Mouse (Mus musculus) retina, embryonic 14.5 days (tissue): Measurements from ENCODE around the gene Fam98b.
A peak's percentile ranks its signal among the peaks of the same experiment; 100 is the strongest.

Source experiments
- DNase-seq: peaks from one replicate; pipeline ENCODE4 v3.0.0-alpha.2; 2015; ENCODE audit warnings: low spot score

Fam98b gene

GRCm38 (mm10) chr2:117303391-117304350 is 54.1 kb downstream of the Fam98b start:
- DNase-seq, result no peak

DNA sequence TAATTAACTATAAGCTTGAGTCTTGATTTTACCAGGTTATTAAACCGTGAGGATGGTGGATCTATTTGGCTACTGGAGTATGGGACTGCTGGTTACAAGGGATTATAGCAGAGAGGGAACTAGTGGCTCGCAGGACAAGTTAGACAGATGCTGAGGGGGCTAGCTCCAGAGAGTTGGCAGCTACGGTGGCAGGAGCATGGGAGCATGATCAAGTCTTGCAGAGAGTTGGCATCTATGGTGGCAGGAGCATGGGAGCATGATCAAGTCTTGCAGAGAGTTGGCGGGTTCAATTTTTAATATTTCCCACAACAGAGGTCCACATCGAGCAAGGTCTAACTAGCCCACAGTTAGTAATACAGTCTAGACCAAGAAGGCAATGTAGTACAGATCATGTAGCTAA is 55.4 kb downstream of the Fam98b start:
- DNase-seq, result no peak

- DNase-seq, result no peak
Observed at GRCm38 (mm10) chr2:117307959-117308358, 58.4 kb downstream of the Fam98b start.

- DNase-seq, result no peak
Observed at GRCm38 (mm10) chr2:117309046-117309445, 59.5 kb downstream of the Fam98b start.

DNA sequence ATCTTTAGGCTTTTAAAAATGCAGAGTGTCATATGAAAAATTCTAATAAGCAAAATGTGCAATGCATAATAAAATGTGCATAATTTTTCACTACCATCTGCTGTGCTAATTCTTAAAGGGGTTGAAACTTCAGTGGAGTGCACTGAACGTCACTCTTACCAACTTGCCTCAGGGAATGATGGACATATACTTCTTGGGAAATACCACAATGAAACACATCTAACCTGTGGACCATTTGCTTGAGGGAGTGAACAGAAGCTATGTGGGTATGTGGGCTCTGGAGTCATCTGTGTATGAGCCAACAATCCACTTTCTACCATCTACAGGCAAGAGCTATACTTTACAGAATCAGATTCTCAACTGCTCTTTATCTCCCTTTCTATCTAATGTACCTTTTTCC is 61.8 kb downstream of the Fam98b start:
- no peak for DNase-seq

DNA sequence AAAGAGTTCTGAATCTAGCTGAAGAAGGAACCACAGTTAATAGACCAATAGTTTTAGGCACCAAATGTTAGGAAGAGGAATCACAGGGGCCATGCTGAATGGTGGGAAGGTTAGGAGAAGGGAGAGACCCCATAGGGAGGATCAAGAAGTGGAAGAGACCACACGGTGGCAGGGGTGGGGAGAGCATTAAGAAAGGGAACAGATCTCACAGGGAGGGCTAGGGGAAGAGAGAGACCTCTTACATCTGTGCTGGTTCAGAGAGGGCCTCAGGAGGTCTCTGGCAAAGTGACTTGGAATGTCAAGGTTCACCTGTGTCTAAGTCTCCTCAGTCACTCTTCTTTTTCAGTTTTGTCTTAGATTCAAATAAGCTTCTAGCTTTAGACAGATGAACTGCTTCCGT is 62.5 kb downstream of the Fam98b start:
- DNase-seq, result no peak

DNA sequence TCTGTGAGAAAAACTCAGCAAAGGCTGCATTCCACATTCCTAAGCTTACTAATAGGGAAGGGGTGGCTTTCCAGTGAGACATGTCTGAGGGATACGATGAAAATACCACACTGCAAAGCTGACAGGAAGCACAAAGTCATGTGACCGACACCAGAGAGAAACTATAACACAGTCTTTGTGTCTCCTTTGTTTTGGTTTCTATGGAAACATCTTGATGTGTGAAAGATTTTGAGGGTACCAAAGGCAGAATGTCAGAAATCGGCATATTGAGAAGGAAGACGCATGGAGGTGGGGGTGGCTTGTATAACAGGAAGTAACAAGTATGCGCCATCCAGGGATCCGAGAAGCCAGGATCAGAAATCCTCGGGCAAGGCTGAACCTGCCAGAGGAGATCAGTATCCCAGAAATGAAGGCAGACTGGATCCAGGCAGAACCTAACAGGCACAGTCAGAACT is 62.9 kb downstream of the Fam98b start:
- DNase-seq, result no peak

DNA sequence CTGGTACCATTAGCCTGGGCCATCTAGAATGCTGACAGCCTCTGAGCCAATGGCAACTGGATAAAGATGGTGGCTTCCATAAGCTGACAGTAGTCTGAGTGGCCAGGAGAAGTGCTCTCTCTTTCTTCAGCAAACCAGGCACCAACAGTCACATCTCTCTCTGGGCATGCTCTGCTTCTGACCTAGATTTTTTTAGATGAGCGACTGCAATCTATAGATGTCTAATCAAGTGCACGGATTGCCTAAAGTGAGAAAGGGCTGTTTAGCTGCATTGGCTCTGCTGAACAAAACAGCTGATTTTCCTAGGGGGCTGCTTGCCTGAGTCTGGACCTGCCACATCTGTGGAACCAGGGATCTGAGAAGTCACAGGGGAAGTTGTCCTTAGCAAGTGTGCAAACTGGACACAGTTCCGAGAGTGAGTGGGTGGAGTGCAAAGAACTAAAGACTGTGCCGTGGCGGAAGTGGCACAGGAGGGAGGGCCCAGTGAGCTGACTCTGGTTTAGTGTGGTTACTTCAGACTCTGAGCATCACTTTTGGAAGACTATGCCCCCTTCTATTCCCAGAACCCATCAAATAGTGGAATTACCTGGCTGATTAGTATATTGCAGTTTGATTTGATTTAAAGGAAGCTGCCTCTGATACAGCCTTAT is 64.2 kb downstream of the Fam98b start:
- DNase-seq, result peak; percentile 52

- DNase-seq, result no peak
Observed at GRCm38 (mm10) chr2:117318991-117319390, 69.5 kb downstream of the Fam98b start.
